Mouse (Mus musculus) erythroblast, embryonic 14.5 days (primary cell): ENCODE measurements at regions not wholly inside any gene's neighbourhood (a gene's known extent, or its start where the extent isn't known, plus 50 kb on each side); places are given as distances from the start of the nearest gene placed in this dataset.

Experiments used
- GATA1 ChIP-seq: IDR thresholded peaks from 2 replicates; pipeline ENCODE4 v1.6.1; 2012; ENCODE audit warnings: low read length, inconsistent platforms, mixed read lengths
- TAL1 ChIP-seq: IDR thresholded peaks from 3 replicates; pipeline ENCODE4 v1.6.1; 2012; ENCODE audit warnings: low read length, inconsistent platforms, mixed read lengths

DNA sequence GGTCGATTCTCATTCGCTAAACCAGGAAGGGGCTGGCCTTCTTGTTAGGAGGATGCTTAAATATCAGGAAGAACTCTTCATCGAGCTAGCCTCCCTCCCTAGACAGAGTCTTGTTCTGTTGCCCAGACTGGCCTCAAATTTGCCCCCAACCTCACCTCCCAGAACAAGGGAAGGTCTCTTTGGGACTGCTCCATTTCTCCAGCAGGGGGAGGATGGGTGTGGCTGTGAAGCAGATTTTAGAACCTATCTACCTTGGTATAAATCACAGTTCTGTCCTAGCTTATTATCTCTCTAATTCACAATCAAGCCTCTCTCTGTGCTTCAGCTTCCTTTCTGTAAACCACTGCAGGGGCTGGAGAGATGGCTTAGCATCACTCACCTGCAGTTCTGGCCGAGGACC is 75.1 kb downstream of the Dmrta2 start:
- TF ChIP-seq TAL1, result no peak
- TF ChIP-seq GATA1, result no peak
